Mouse (Mus musculus) myocyte (in vitro differentiated cells): ENCODE measurements around the gene Crybg2. TPM values are rescaled to one million over a fixed set of nuclear protein-coding genes. Genes with fewer than 3 reads are reported as not detected.
A peak's percentile ranks its signal among the peaks of the same experiment; 100 is the strongest.

Experiments used
- H3K27me3 ChIP-seq: one replicate; pipeline ENCODE4 v1.6.1; 2011; ENCODE audit not compliant: control insufficient read depth, insufficient read depth, insufficient read length
- H3K36me3 ChIP-seq: one replicate; pipeline ENCODE4 v1.6.1; 2011; ENCODE audit not compliant: control insufficient read depth, insufficient read depth
- H3K4me2 ChIP-seq: one replicate; pipeline ENCODE4 v1.6.1; 2011; ENCODE audit warnings: low read depth, control low read depth
- H3K4me3 ChIP-seq: one replicate; pipeline ENCODE4 v1.5.1; 2011; ENCODE audit warnings: mild to moderate bottlenecking, control low read depth, moderate library complexity
- H3K79me2 ChIP-seq: one replicate; pipeline ENCODE4 v1.6.1; 2011; ENCODE audit not compliant: control insufficient read depth, insufficient read depth
- H3ac ChIP-seq: one replicate; pipeline ENCODE4 v1.6.1; 2011; ENCODE audit not compliant: control insufficient read depth, insufficient read length
- CEBPB ChIP-seq: IDR thresholded peaks from 2 replicates; pipeline ENCODE4 v1.6.1; 2011; ENCODE audit warnings: mild to moderate bottlenecking, moderate library complexity; ENCODE audit not compliant: poor library complexity, insufficient read depth, severe bottlenecking
- E2F4 ChIP-seq: IDR thresholded peaks from one replicate; pipeline ENCODE4 v1.6.1; 2011; ENCODE audit warnings: mild to moderate bottlenecking, control low read depth, moderate library complexity; ENCODE audit not compliant: insufficient read depth
- MAX ChIP-seq: IDR thresholded peaks from one replicate; pipeline ENCODE4 v1.6.1; 2011; ENCODE audit warnings: low read depth, mild to moderate bottlenecking, control low read depth
- MYOD1 ChIP-seq, 3 experiments: IDR thresholded peaks; one replicate each; pipeline ENCODE4 v1.6.1; 2011; ENCODE audit warnings: control low read depth in 2 of 3, low read depth in 2 of 3, mild to moderate bottlenecking in 2 of 3, moderate library complexity in 1 of 3; ENCODE audit not compliant: insufficient read length in 2 of 3, control insufficient read depth in 1 of 3
- MYOG ChIP-seq, 3 experiments: IDR thresholded peaks; one replicate each; pipeline ENCODE4 v1.6.1; 2011; ENCODE audit warnings: control low read depth in 2 of 3, low read depth in 2 of 3, mild to moderate bottlenecking in 2 of 3; ENCODE audit not compliant: insufficient read length in 2 of 3, control insufficient read depth in 1 of 3, insufficient read depth in 1 of 3
- POLR2A ChIP-seq: IDR thresholded peaks from one replicate; pipeline ENCODE4 v1.6.1; 2011; ENCODE audit warnings: low read depth, mild to moderate bottlenecking, control low read depth, moderate library complexity; ENCODE audit not compliant: insufficient read length
- POLR2AphosphoS2 ChIP-seq: IDR thresholded peaks from one replicate; pipeline ENCODE4 v1.6.1; 2011; ENCODE audit warnings: low read depth, control low read depth; ENCODE audit not compliant: insufficient read length
- REST ChIP-seq: IDR thresholded peaks from one replicate; pipeline ENCODE4 v1.6.1; 2011; ENCODE audit warnings: mild to moderate bottlenecking, control low read depth, moderate library complexity; ENCODE audit not compliant: insufficient read depth, insufficient read length
- SRF ChIP-seq: IDR thresholded peaks from one replicate; pipeline ENCODE4 v1.6.1; 2011; ENCODE audit warnings: low read depth; ENCODE audit not compliant: control insufficient read depth, insufficient read length
- TCF12 ChIP-seq: IDR thresholded peaks from one replicate; pipeline ENCODE4 v1.6.1; 2011; ENCODE audit warnings: mild to moderate bottlenecking, control low read depth; ENCODE audit not compliant: poor library complexity, insufficient read depth, severe bottlenecking
- TCF3 ChIP-seq: IDR thresholded peaks from one replicate; pipeline ENCODE4 v1.6.1; 2011; ENCODE audit warnings: low read depth, control low read depth; ENCODE audit not compliant: insufficient read length
- USF1 ChIP-seq: IDR thresholded peaks from one replicate; pipeline ENCODE4 v1.6.1; 2011; ENCODE audit warnings: low read depth, mild to moderate bottlenecking, control low read depth, moderate library complexity
- polyA plus RNA-seq: library from polyadenylated mRNA; unstranded; fragments of >200 nt; fragmentation: generic; extraction: Trizol; gene quantifications from one replicate; pipeline ENCODE4 v1.2.1, GENCODE M21; 2012; ENCODE audit warnings: missing spikeins

Crybg2 gene
- polyA plus RNA-seq, 1 experiment, result 0.58 TPM

DNA sequence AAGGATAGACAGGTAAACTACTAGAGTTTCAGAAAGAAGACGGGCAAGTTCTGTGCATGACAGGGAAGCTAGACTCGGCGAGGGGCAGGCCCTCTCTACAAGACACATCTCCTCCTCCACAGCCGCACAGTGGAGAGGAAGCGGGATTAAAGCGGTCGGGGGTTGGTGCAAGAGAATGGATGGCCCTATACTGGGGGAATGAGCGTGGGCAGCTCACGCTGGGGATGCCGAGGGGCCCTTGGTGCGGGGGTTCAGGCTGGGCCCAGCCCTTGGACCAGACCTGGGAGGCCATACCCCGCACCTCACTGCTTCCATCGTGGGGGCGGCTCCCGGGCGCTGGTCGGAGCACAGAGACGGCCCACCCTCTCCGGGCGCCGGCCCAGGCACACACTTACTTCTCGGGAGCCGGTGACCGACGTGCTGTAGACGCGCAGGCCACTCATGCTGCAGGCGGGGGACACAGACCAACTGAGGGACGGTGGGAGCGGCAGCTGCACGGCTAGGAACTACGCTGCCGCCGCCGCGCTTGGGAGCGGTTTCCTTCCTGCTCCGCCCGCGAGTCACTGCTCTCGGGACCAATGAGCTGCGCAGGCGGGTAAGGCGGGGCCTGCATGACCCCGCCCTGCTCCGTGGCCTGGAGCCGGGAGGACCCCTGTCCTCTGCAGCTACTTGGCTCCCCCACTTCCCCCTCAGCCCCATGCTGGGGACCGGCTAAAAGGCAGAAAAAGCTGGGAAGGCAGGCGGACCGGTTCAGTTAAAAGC is 67.8 kb downstream of the Crybg2 start, which contains the start of gene Sh3bgrl3:
TSS of gene Sh3bgrl3 (minus strand) at position 569 of the 762 bp plus-strand sequence.
- Histone ChIP-seq H3K4me3 (peak within 1 kb of the TSS; percentile 44), H3K79me2 (peaks cover 9% of the 10 kb centered on the region), H3K27me3 (no peaks in the 10 kb centered on the region), H3ac (peak within 1 kb of the TSS; percentile 54), H3K4me2 (peak within 1 kb of the TSS; percentile 90), H3K36me3 (no peaks in the 10 kb centered on the region)
- TF ChIP-seq SRF, result peak; percentile 16
- TF ChIP-seq USF1, result no peak
- TF ChIP-seq POLR2A, result peak; percentile 100
- no peak for TF ChIP-seq E2F4
- peak; percentile 9 to 92 (median 90) for TF ChIP-seq MYOG (IDR thresholded peaks at IDR 0.05; ENCODE audit: control insufficient read depth in 1 of 3, insufficient read depth in 1 of 3, insufficient read length in 2 of 3, low read depth in 2 of 3)
- peak in 2 of 3 experiments; percentile 80 to 90 for TF ChIP-seq MYOD1 (IDR thresholded peaks at IDR 0.05; ENCODE audit: control insufficient read depth in 1 of 3, insufficient read length in 2 of 3, low read depth in 2 of 3)
- TF ChIP-seq POLR2AphosphoS2, result peak; percentile 100
- TF ChIP-seq CEBPB, result no peak

DNA sequence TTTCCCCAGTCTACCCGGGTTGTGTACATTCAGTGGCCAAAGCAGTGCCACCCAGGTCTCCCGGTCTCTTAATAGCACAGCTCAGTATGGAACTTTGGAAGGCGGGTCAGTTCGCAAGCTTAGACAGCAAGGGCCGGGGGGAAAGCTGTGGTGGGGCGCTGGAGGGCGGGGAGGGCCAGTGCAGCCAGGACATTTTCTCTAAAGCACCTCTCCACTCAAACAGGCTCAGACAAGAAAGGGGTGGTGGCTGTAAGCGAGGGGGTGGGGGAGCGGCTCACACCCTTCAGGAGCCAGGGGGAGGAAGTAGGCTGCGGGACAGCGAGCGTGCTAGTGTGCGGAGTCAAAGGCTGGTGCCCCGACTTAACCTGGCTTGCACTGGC is 68.4 kb downstream of the Crybg2 start:
- Histone ChIP-seq H3K27me3 (no peaks in the 10 kb centered on the region), H3K4me2 (peak overlapping the region; percentile 90), H3K4me3 (peak overlapping the region; percentile 44), H3ac (peak overlapping the region; percentile 54), H3K79me2 (peaks cover 9% of the 10 kb centered on the region), H3K36me3 (no peaks in the 10 kb centered on the region)
- TF ChIP-seq SRF, result no peak
- TF ChIP-seq MYOD1 (IDR thresholded peaks at IDR 0.05; ENCODE audit: control insufficient read depth in 1 of 3, insufficient read length in 2 of 3, low read depth in 2 of 3), result no peak
- no peak for TF ChIP-seq TCF3
- TF ChIP-seq REST, result no peak
- TF ChIP-seq CEBPB, result no peak
- TF ChIP-seq POLR2AphosphoS2, result no peak
- no peak for TF ChIP-seq MAX
- TF ChIP-seq TCF12, result no peak
- TF ChIP-seq E2F4, result no peak
- TF ChIP-seq MYOG (IDR thresholded peaks at IDR 0.05; ENCODE audit: control insufficient read depth in 1 of 3, insufficient read depth in 1 of 3, insufficient read length in 2 of 3, low read depth in 2 of 3), result no peak
- TF ChIP-seq USF1, result no peak
- TF ChIP-seq POLR2A, result no peak

DNA sequence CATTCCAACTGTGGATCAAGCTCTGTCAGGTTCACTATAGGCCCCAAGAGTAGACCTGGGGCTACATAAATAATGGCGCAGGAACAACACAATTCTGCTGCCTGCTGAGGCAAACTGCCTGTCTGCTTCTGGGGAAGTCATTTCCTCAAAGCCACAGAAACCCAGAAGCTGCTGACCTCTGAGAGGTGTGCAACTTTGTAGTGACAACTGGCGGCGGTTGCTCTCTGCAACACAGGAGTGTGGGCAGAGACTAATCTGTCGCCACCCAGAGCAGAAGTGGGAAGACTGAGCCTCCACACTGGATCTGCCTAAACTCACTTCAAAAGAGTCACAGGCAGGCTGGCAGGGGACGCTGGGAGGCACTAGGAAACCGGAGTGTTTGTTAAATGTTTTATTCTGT is 68.9 kb downstream of the Crybg2 start:
- H3K36me3 ChIP-seq, result no peaks in the 10 kb centered on the region
- H3K4me3 ChIP-seq, result peak overlapping the region; percentile 44
- peak overlapping the region; percentile 90 for H3K4me2 ChIP-seq
- peaks cover 9% of the 10 kb centered on the region for H3K79me2 ChIP-seq
- no peak for TF ChIP-seq TCF3
- TF ChIP-seq SRF, result no peak
- no peak for TF ChIP-seq MYOD1 (IDR thresholded peaks at IDR 0.05; ENCODE audit: control insufficient read depth in 1 of 3, insufficient read length in 2 of 3, low read depth in 2 of 3)
- no peak for TF ChIP-seq USF1
- no peaks in the 10 kb centered on the region for H3K27me3 ChIP-seq
- H3ac ChIP-seq, result no peak overlapping the region

DNA sequence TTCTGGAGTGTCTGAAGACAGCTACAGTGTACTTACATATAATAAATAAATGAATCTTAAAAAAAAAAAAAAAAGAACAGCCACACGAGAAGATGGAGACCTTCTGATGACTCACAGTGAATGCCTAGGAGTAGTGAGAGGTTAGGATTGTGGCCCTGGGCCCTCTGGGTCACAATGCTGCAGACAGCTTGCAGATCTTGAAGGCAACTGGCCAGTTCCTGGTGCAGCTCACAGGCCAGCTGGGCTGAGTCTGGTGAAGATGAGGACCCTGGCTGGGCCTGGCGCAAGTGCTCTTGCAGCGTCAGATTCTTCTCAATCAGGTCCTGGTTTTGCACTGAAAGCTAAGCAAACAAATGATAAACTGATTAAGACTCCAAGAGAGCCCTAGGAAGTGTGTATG is 71.5 kb downstream of the Crybg2 start:
- no peak for TF ChIP-seq MYOG (IDR thresholded peaks at IDR 0.05; ENCODE audit: control insufficient read depth in 1 of 3, insufficient read depth in 1 of 3, insufficient read length in 2 of 3, low read depth in 2 of 3)
- no peak for TF ChIP-seq MAX
- TF ChIP-seq POLR2AphosphoS2, result no peak
- TF ChIP-seq CEBPB, result no peak
- no peak for TF ChIP-seq TCF3
- TF ChIP-seq MYOD1 (IDR thresholded peaks at IDR 0.05; ENCODE audit: control insufficient read depth in 1 of 3, insufficient read length in 2 of 3, low read depth in 2 of 3), result no peak
- no peak for TF ChIP-seq REST
- TF ChIP-seq USF1, result no peak

DNA sequence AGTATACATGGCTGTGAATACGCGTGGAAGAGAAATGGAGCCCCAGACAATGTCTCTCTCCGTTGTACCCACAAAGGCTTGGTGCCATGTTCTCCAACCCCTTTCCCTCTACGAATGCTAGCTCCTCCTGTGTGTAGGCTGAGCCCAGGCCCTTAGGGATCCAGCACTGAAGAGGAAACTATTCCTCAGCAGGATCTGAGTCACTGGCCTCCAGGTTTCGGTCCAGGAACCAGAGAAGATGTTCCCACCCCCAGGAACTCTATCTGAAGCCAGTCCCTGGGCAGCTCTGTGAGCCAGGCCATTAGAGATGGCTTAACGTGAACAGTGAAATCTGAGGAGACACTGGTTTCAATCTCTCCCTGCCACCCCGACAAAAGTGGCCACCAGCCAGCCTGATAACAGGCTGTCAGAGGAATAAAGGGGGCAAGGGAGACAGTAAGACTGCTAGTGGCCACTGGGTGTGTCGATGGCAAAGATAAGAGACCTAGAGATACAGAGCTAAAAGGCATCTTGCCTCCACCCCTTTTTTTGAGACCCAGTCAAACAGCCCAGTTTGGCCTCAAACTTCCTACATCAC is 72.0 kb downstream of the Crybg2 start:
- TF ChIP-seq MYOG (IDR thresholded peaks at IDR 0.05; ENCODE audit: control insufficient read depth in 1 of 3, insufficient read depth in 1 of 3, insufficient read length in 2 of 3, low read depth in 2 of 3) (no peak), POLR2AphosphoS2 (no peak), TCF12 (no peak)
- no peak overlapping the region for H3K4me3 ChIP-seq
- peak overlapping the region; percentile 50 for H3K4me2 ChIP-seq
- peaks cover 5% of the 10 kb centered on the region for H3K36me3 ChIP-seq
- H3ac ChIP-seq, result no peak overlapping the region
- no peaks in the 10 kb centered on the region for H3K27me3 ChIP-seq
- peaks cover 6% of the 10 kb centered on the region for H3K79me2 ChIP-seq

More for the DNA sequence above, 71.5 kb downstream of the Crybg2 start:
- Histone ChIP-seq H3K4me3 (no peak overlapping the region), H3ac (no peak overlapping the region), H3K79me2 (peaks cover 9% of the 10 kb centered on the region), H3K4me2 (peak overlapping the region; percentile 50), H3K27me3 (no peaks in the 10 kb centered on the region), H3K36me3 (peaks cover 3% of the 10 kb centered on the region)
